Mouse (Mus musculus) forebrain, embryonic 13.5 days (tissue): ENCODE results near the gene Eng. TPM values are rescaled to one million over a fixed set of nuclear protein-coding genes. Genes with fewer than 3 reads are reported as not detected.

Experiments
- ATAC-seq: fragments of 200-750 bp; cut with Nextera tagmentation; 2 replicates; pipeline ENCODE4 v1.8.0; 2017
- H3K27ac ChIP-seq: fragments of 300-500 bp; sonication (generic); 2 replicates; pipeline ENCODE4 v1.5.1; 2015; ENCODE audit warnings: inconsistent platforms, mild to moderate bottlenecking, moderate library complexity
- H3K27me3 ChIP-seq: fragments of 300-500 bp; sonication (generic); 2 replicates; pipeline ENCODE4 v1.6.1; 2015; ENCODE audit warnings: mild to moderate bottlenecking, inconsistent platforms
- H3K36me3 ChIP-seq: fragments of 300-500 bp; sonication (generic); 2 replicates; pipeline ENCODE4 v1.6.1; 2015; ENCODE audit warnings: mild to moderate bottlenecking, inconsistent platforms; ENCODE audit not compliant: poor library complexity, severe bottlenecking
- H3K4me1 ChIP-seq: fragments of 300-500 bp; sonication (generic); 2 replicates; pipeline ENCODE4 v1.6.1; 2015; ENCODE audit warnings: inconsistent platforms
- H3K4me2 ChIP-seq: fragments of 300-500 bp; sonication (generic); 2 replicates; pipeline ENCODE4 v1.6.1; 2015; ENCODE audit warnings: inconsistent platforms, mild to moderate bottlenecking, moderate library complexity
- H3K4me3 ChIP-seq: fragments of 300-500 bp; sonication (generic); 2 replicates; pipeline ENCODE4 v1.5.1; 2015; ENCODE audit warnings: mild to moderate bottlenecking, inconsistent platforms
- H3K9ac ChIP-seq: fragments of 300-500 bp; sonication (generic); 2 replicates; pipeline ENCODE4 v1.6.1; 2015; ENCODE audit warnings: mild to moderate bottlenecking, inconsistent platforms
- H3K9me3 ChIP-seq: fragments of 300-500 bp; sonication (generic); replicated peaks from 2 replicates; pipeline ENCODE4 v1.6.1; 2016; ENCODE audit warnings: inconsistent platforms
- WGBS: fragments of 180-500 bp; shearing (Covaris S2); methylation state at CpG from one replicate; pipeline ENCODE4 v1.1.7; 2015; 5-methylcytosine and 5-hydroxymethylcytosine counted together
- polyA plus RNA-seq: library from polyadenylated mRNA; unstranded; fragments of >200 nt; fragmentation: Nextera tagmentation; extraction: Ambion mirVana; gene quantifications from 2 replicates; pipeline ENCODE4 v1.2.1, GENCODE M21; 2015

The Eng gene
- polyA plus RNA-seq, 1 experiment from 2014 or later = 21.2 TPM

GRCm38 (mm10) chr2:32636617-32637016 lies 9.8 kb upstream of the Eng start:
- no peaks in the 10 kb centered on the region for H3K27me3 ChIP-seq
- 94% methylated on average over 7 of the region's 7 CpGs for WGBS
- no peak overlapping the region for H3K27ac ChIP-seq
- no peak overlapping the region for H3K9ac ChIP-seq
- H3K36me3 ChIP-seq = peaks cover 7% of the 10 kb centered on the region
- H3K9me3 ChIP-seq = no peaks in the 10 kb centered on the region
- no peaks in the 10 kb centered on the region for H3K4me1 ChIP-seq
- H3K4me3 ChIP-seq = no peak overlapping the region
- ATAC-seq = no peak
- H3K4me2 ChIP-seq = no peak overlapping the region

- 55% methylated on average over 11 of the region's 11 CpGs for WGBS
- H3K9ac ChIP-seq = peak overlapping the region; percentile 13; the same call in 1 of the 2 replicates
- no peak for ATAC-seq
- no peaks in the 10 kb centered on the region for H3K4me1 ChIP-seq
- peaks cover 7% of the 10 kb centered on the region for H3K36me3 ChIP-seq
- H3K27ac ChIP-seq = no peak overlapping the region
- H3K4me3 ChIP-seq = no peak overlapping the region
- no peaks in the 10 kb centered on the region for H3K27me3 ChIP-seq
- no peak overlapping the region for H3K4me2 ChIP-seq
- no peaks in the 10 kb centered on the region for H3K9me3 ChIP-seq
Observed at GRCm38 (mm10) chr2:32637778-32638281, 8.6 kb upstream of the Eng start.

GRCm38 (mm10) chr2:32639632-32640031 lies 6.8 kb upstream of the Eng start:
- Histone ChIP-seq H3K4me2 (no peak overlapping the region), H3K27me3 (no peaks in the 10 kb centered on the region), H3K4me3 (no peak overlapping the region), H3K36me3 (no peaks in the 10 kb centered on the region), H3K9ac (no peak overlapping the region), H3K27ac (no peak overlapping the region), H3K9me3 (no peaks in the 10 kb centered on the region), H3K4me1 (no peaks in the 10 kb centered on the region)
- no peak for ATAC-seq
- WGBS = 93% methylated on average over 1 of the region's 1 CpGs

- no peak overlapping the region for H3K4me3 ChIP-seq
- no peak overlapping the region for H3K4me2 ChIP-seq
- H3K27ac ChIP-seq = no peak overlapping the region
- H3K27me3 ChIP-seq = no peaks in the 10 kb centered on the region
- no peak overlapping the region for H3K9ac ChIP-seq
- no peaks in the 10 kb centered on the region for H3K9me3 ChIP-seq
- no peak for ATAC-seq
- no peaks in the 10 kb centered on the region for H3K36me3 ChIP-seq
- WGBS = 65% methylated on average over 6 of the region's 6 CpGs
- no peaks in the 10 kb centered on the region for H3K4me1 ChIP-seq
Observed at GRCm38 (mm10) chr2:32640550-32641051, 5.8 kb upstream of the Eng start.

- Histone ChIP-seq H3K4me1 (no peaks in the 10 kb centered on the region), H3K36me3 (no peaks in the 10 kb centered on the region), H3K9me3 (no peaks in the 10 kb centered on the region), H3K27ac (no peak overlapping the region), H3K4me2 (no peak overlapping the region), H3K27me3 (no peaks in the 10 kb centered on the region), H3K4me3 (no peak overlapping the region), H3K9ac (no peak overlapping the region)
- no peak for ATAC-seq
- 80% methylated on average over 5 of the region's 5 CpGs for WGBS
Observed at GRCm38 (mm10) chr2:32641810-32642209, 4.6 kb upstream of the Eng start.

- no peaks in the 10 kb centered on the region for H3K9me3 ChIP-seq
- no peak overlapping the region for H3K27ac ChIP-seq
- H3K4me3 ChIP-seq = no peak overlapping the region
- WGBS = 74% methylated on average over 7 of the region's 7 CpGs
- H3K9ac ChIP-seq = no peak overlapping the region
- H3K4me1 ChIP-seq = no peaks in the 10 kb centered on the region
- H3K27me3 ChIP-seq = no peaks in the 10 kb centered on the region
- no peaks in the 10 kb centered on the region for H3K36me3 ChIP-seq
- no peak overlapping the region for H3K4me2 ChIP-seq
- no peak for ATAC-seq
Observed at GRCm38 (mm10) chr2:32642813-32643212, 3.6 kb upstream of the Eng start.

GRCm38 (mm10) chr2:32644083-32644482 lies 2.3 kb upstream of the Eng start:
- no peak for ATAC-seq
- no peak overlapping the region for H3K4me3 ChIP-seq
- no peak overlapping the region for H3K9ac ChIP-seq
- H3K4me1 ChIP-seq = no peaks in the 10 kb centered on the region
- H3K27ac ChIP-seq = no peak overlapping the region
- no peaks in the 10 kb centered on the region for H3K27me3 ChIP-seq
- WGBS = 79% methylated on average over 9 of the region's 9 CpGs
- H3K4me2 ChIP-seq = no peak overlapping the region
- no peaks in the 10 kb centered on the region for H3K36me3 ChIP-seq
- no peaks in the 10 kb centered on the region for H3K9me3 ChIP-seq

- WGBS = 85% methylated on average over 8 of the region's 8 CpGs
- Histone ChIP-seq H3K4me2 (no peak overlapping the region), H3K36me3 (no peaks in the 10 kb centered on the region), H3K9me3 (no peaks in the 10 kb centered on the region), H3K4me1 (no peaks in the 10 kb centered on the region), H3K4me3 (no peak overlapping the region), H3K27me3 (no peaks in the 10 kb centered on the region), H3K9ac (no peak overlapping the region), H3K27ac (no peak overlapping the region)
- no peak for ATAC-seq
Observed at GRCm38 (mm10) chr2:32644799-32645475, 1.5 kb upstream of the Eng start.

- Histone ChIP-seq H3K9ac (no peak overlapping the region), H3K4me3 (no peak overlapping the region), H3K27me3 (no peaks in the 10 kb centered on the region), H3K27ac (no peak overlapping the region), H3K9me3 (no peaks in the 10 kb centered on the region), H3K4me2 (no peak overlapping the region), H3K36me3 (no peaks in the 10 kb centered on the region), H3K4me1 (no peaks in the 10 kb centered on the region)
- WGBS = 60% methylated on average over 3 of the region's 3 CpGs
- no peak for ATAC-seq
Observed at GRCm38 (mm10) chr2:32645647-32646046, 748 bp upstream of the Eng start.

- no peaks in the 10 kb centered on the region for H3K36me3 ChIP-seq
- no peaks in the 10 kb centered on the region for H3K4me1 ChIP-seq
- ATAC-seq = no peak
- no peak overlapping the region for H3K9ac ChIP-seq
- H3K9me3 ChIP-seq = no peaks in the 10 kb centered on the region
- H3K27ac ChIP-seq = no peak overlapping the region
- no peak overlapping the region for H3K4me2 ChIP-seq
- no peak overlapping the region for H3K4me3 ChIP-seq
- WGBS = 93% methylated on average over 7 of the region's 7 CpGs
- no peaks in the 10 kb centered on the region for H3K27me3 ChIP-seq
Observed at GRCm38 (mm10) chr2:32647366-32647765, 971 bp downstream of the Eng start.

- H3K27ac ChIP-seq = no peak overlapping the region
Observed at GRCm38 (mm10) chr2:32653764-32654163, 7.4 kb downstream of the Eng start.

GRCm38 (mm10) chr2:32654743-32655393 lies 8.5 kb downstream of the Eng start:
- Histone ChIP-seq H3K9ac (no peak overlapping the region), H3K27ac (no peak overlapping the region), H3K36me3 (no peaks in the 10 kb centered on the region), H3K4me2 (no peak overlapping the region), H3K27me3 (no peaks in the 10 kb centered on the region), H3K4me1 (no peaks in the 10 kb centered on the region), H3K4me3 (no peak overlapping the region), H3K9me3 (no peaks in the 10 kb centered on the region)
- ATAC-seq = no peak
- 79% methylated on average over 14 of the region's 14 CpGs for WGBS

More at GRCm38 (mm10) chr2:32653764-32654163, 7.4 kb downstream of the Eng start:
- WGBS = 49% methylated on average over 7 of the region's 7 CpGs
- Histone ChIP-seq H3K4me3 (no peak overlapping the region), H3K36me3 (no peaks in the 10 kb centered on the region), H3K9ac (no peak overlapping the region), H3K9me3 (no peaks in the 10 kb centered on the region), H3K27me3 (no peaks in the 10 kb centered on the region), H3K4me1 (no peaks in the 10 kb centered on the region), H3K4me2 (no peak overlapping the region)
- ATAC-seq = no peak
